Mouse (Mus musculus): ENCODE data around the gene Mtus2.
"Not testable (repeated sequence)": the region's sequence is repeated elsewhere in the genome, so short reads cannot be mapped to it uniquely, and the experiment has no call there.

Gene Mtus2

GRCm38 (mm10) chr5:148280321-148280720 is 323.2 kb downstream of the Mtus2 start:
- no peak for DNase-seq (ENCODE audit: low read depth)

- no peak for DNase-seq (ENCODE audit: low read depth)
Observed at GRCm38 (mm10) chr5:148282093-148282492, 325.0 kb downstream of the Mtus2 start.

- DNase-seq (ENCODE audit: low read depth) = no peak
Observed at GRCm38 (mm10) chr5:148282631-148283030, 325.5 kb downstream of the Mtus2 start.

GRCm38 (mm10) chr5:148283177-148283576 is 326.1 kb downstream of the Mtus2 start:
- no peak for DNase-seq (ENCODE audit: low read depth)

GRCm38 (mm10) chr5:148283584-148283983 is 326.5 kb downstream of the Mtus2 start:
- DNase-seq (ENCODE audit: low read depth) = no peak

- no peak for DNase-seq (ENCODE audit: low read depth)
Observed at GRCm38 (mm10) chr5:148287529-148287928, 330.4 kb downstream of the Mtus2 start.

- no peak for DNase-seq (ENCODE audit: low read depth)
Observed at GRCm38 (mm10) chr5:148288804-148289203, 331.7 kb downstream of the Mtus2 start.

- no peak for DNase-seq (ENCODE audit: low read depth)
Observed at GRCm38 (mm10) chr5:148289951-148290350, 332.8 kb downstream of the Mtus2 start.

GRCm38 (mm10) chr5:148292862-148293261 is 335.7 kb downstream of the Mtus2 start:
- no peak for DNase-seq (ENCODE audit: low read depth)

- DNase-seq (ENCODE audit: low read depth) = no peak
Observed at GRCm38 (mm10) chr5:148293346-148293745, 336.2 kb downstream of the Mtus2 start.

- no peak for DNase-seq (ENCODE audit: low read depth)
Observed at GRCm38 (mm10) chr5:148302968-148303367, 345.8 kb downstream of the Mtus2 start.

- DNase-seq (ENCODE audit: low read depth) = no peak
Observed at GRCm38 (mm10) chr5:148304112-148304511, 347.0 kb downstream of the Mtus2 start.

GRCm38 (mm10) chr5:148310790-148311189 is 353.7 kb downstream of the Mtus2 start:
- no peak for DNase-seq (ENCODE audit: low read depth)

GRCm38 (mm10) chr5:148312443-148312842 is 355.3 kb downstream of the Mtus2 start:
- no peak for DNase-seq (ENCODE audit: low read depth)

GRCm38 (mm10) chr5:148314931-148315330 is 357.8 kb downstream of the Mtus2 start:
- no peak for DNase-seq (ENCODE audit: low read depth)

- peak; percentile 33 for DNase-seq (ENCODE audit: low read depth)
Observed at GRCm38 (mm10) chr5:148325317-148325885, 368.3 kb downstream of the Mtus2 start.

GRCm38 (mm10) chr5:148326295-148326694 is 369.2 kb downstream of the Mtus2 start:
- DNase-seq (ENCODE audit: low read depth) = not testable (repeated sequence)

GRCm38 (mm10) chr5:148328982-148329381 is 371.9 kb downstream of the Mtus2 start:
- DNase-seq (ENCODE audit: low read depth) = no peak

- DNase-seq (ENCODE audit: low read depth) = no peak
Observed at GRCm38 (mm10) chr5:148331229-148331776, 374.2 kb downstream of the Mtus2 start.

- DNase-seq (ENCODE audit: low read depth) = no peak
Observed at GRCm38 (mm10) chr5:148331926-148332621, 375.0 kb downstream of the Mtus2 start.

- DNase-seq (ENCODE audit: low read depth) = peak; percentile 37
Observed at GRCm38 (mm10) chr5:148332622-148332974, 375.5 kb downstream of the Mtus2 start.

GRCm38 (mm10) chr5:148339126-148339525 is 382.0 kb downstream of the Mtus2 start:
- no peak for DNase-seq (ENCODE audit: low read depth)

GRCm38 (mm10) chr5:148342061-148342741 is 385.1 kb downstream of the Mtus2 start:
- no peak for DNase-seq (ENCODE audit: low read depth)
